Mouse (Mus musculus): ENCODE measurements at regions not wholly inside any gene's neighbourhood (a gene's known extent, or its start where the extent isn't known, plus 50 kb on each side); places are given as distances from the start of the nearest gene placed in this dataset.

GRCm38 (mm10) chr9:41558456-41558855, 397.0 kb upstream of the Ubash3b start:
- no peak for TF ChIP-seq POLR2A (IDR thresholded peaks at IDR 0.05; ENCODE audit: low read depth, low read length)
- TF ChIP-seq CTCF (conservative IDR thresholded peaks at IDR 0.05; ENCODE audit: insufficient read depth, insufficient read length, low read depth, low read length), result no peak
